Mouse (Mus musculus) CH12.LX (cell line): Measurements from ENCODE around the gene Trp63.

Experiments used
- CHD1 ChIP-seq: IDR thresholded peaks from 2 replicates; pipeline ENCODE4 v1.6.1; 2012; ENCODE audit warnings: low read depth, low read length, improper control_type of control experiment, inconsistent platforms
- CTCF ChIP-seq, 2 experiments: IDR thresholded peaks in 1 of 2; conservative IDR thresholded peaks in 1 of 2; 2 replicates each; pipeline ENCODE4 v1.5.1; 2011 to 2012; ENCODE audit warnings: low read depth in 2 of 2, low read length in 2 of 2, improper control_type of control experiment in 1 of 2, inconsistent platforms in 1 of 2, mild to moderate bottlenecking in 1 of 2, moderate library complexity in 1 of 2
- EP300 ChIP-seq: IDR thresholded peaks from 2 replicates; pipeline ENCODE4 v1.6.1; 2011; ENCODE audit warnings: low read length, improper control_type of control experiment
- ETS1 ChIP-seq: conservative IDR thresholded peaks from 2 replicates; pipeline ENCODE4 v1.6.1; 2012; ENCODE audit warnings: low read depth, mild to moderate bottlenecking, inconsistent platforms, low read length, improper control_type of control experiment, moderate library complexity
- JUND ChIP-seq: conservative IDR thresholded peaks from 2 replicates; pipeline ENCODE4 v1.6.1; 2011; ENCODE audit warnings: low read depth, low read length, improper control_type of control experiment
- MAZ ChIP-seq: IDR thresholded peaks from 2 replicates; pipeline ENCODE4 v1.6.1; 2012; ENCODE audit warnings: low read depth, mild to moderate bottlenecking, inconsistent platforms, low read length, improper control_type of control experiment, moderate library complexity
- MYC ChIP-seq: IDR thresholded peaks from 2 replicates; pipeline ENCODE4 v1.6.1; 2011; ENCODE audit warnings: low read depth, mild to moderate bottlenecking, improper control_type of control experiment, low read length
- USF1 ChIP-seq: IDR thresholded peaks from 2 replicates; pipeline ENCODE4 v1.6.1; 2014; ENCODE audit warnings: low read depth, mild to moderate bottlenecking, inconsistent platforms, low read length, improper control_type of control experiment

DNA sequence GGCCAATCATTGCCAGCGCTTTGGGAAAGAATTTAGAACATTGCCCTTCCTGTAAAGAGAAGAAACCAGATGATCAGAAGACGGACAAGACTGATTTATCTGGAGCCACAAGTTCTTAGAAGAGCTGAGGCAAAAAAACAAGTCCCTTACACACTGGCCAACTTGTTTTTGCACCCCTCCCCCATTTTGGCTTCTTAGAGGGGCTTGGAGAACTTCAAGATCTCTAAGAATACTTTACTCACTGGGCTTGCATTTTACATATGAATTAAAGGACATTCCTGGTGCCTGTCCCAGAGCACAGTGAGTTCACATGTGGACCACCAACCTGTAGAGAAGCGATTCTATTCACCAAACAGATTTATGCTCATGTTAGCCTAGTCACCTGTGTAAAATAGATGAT, 53.3 kb downstream of the Trp63 start:
- TF ChIP-seq CTCF (conservative IDR thresholded peaks at IDR 0.05 in 1 of 2, IDR thresholded peaks at IDR 0.05 in 1 of 2; ENCODE audit: low read depth in 2 of 2, low read length in 2 of 2) = no peak
- no peak for TF ChIP-seq CHD1
- TF ChIP-seq JUND = no peak
- TF ChIP-seq USF1 = no peak
- TF ChIP-seq MYC = no peak
- no peak for TF ChIP-seq ETS1
- TF ChIP-seq EP300 = no peak
- TF ChIP-seq MAZ = no peak
